Mouse (Mus musculus) adrenal gland, postnatal 10 days (tissue): ENCODE data around the gene Gm29423. TPM values are rescaled to one million over a fixed set of nuclear protein-coding genes. Genes with fewer than 3 reads are reported as not detected.
"Not testable (repeated sequence)": the region's sequence is repeated elsewhere in the genome, so short reads cannot be mapped to it uniquely, and the experiment has no call there.

Experiments
- DNase-seq: peaks from one replicate; pipeline ENCODE4 v3.0.0; 2021; ENCODE audit warnings: mixed read lengths
- long read RNA-seq, 2 experiments: library from polyadenylated mRNA; stranded (forward); transcript quantifications; one replicate each; pipeline ENCODE4 v2.0.0; 2021
- total RNA-seq, 2 experiments: library from RNA; stranded (reverse); gene quantifications; 2 replicates each; pipeline ENCODE4 v1.2.3; 2021

Gene Gm29423
- not detected for total RNA-seq
- long read RNA-seq, experiment 1, result 0 reads
- long read RNA-seq, experiment 2, result 0 reads

- not testable (repeated sequence) for DNase-seq
These were observed at the start of gene Gm29423, which contains the start of gene Gm29644 for GRCm38 (mm10) chrY:70303187-70303586. Gene Gm29423, minus strand, starts transcription at chrY:70303287. Gene Gm29644, minus strand, starts transcription at chrY:70303343.

GRCm38 (mm10) chrY:70273542-70273941 lies 29.5 kb downstream of the Gm29423 start, which contains the start of gene Gm21118:
Gene Gm21118, minus strand, starts transcription at chrY:70273642.
- not testable (repeated sequence) for DNase-seq

Other genes starting within 250 kb of the Gm29423 start
- not detected for gene Gm21118, start 29.6 kb downstream of the Gm29423 start, total RNA-seq
- not detected for gene Gm29644, start 56 bp upstream of the Gm29423 start, total RNA-seq
- not detected for gene Gm20888, start 138.6 kb upstream of the Gm29423 start, total RNA-seq